Mouse (Mus musculus) E14TG2a.4 (cell line): ENCODE data around the gene Cr2.

Experiments
- CTCF ChIP-seq: conservative IDR thresholded peaks from 2 replicates; pipeline ENCODE4 v1.5.1; 2014; ENCODE audit warnings: low read length
- NANOG ChIP-seq: IDR thresholded peaks from 2 replicates; pipeline ENCODE4 v1.6.1; 2014; ENCODE audit warnings: borderline replicate concordance, low read length, mixed read lengths

DNA sequence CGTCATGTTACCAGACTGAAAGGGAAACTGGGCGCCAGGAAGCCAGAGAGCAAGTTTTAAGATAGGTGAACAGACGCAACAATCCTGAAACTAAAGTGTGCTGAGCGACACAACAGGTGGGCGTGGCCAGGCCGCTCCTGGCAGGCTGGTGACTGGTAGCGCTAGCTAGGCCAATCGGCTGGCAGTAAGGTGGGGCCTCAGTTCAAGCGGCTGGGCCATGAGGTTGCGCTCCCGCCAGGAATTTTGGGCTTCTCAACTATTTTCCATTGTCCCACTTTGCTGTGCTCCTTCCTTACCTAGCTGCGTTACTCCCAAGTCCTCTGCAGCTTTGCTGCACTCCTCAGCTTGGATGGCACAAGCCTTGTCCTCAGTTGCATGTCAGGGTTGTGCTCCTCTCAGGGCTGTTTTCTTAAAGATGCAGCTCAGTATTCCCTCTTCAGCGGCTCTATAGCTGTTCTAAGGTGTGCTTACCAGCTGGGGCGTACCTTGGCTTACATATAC is 84.2 kb downstream of the Cr2 start, which contains the start of gene Cd46:
- TF ChIP-seq CTCF = no peak
- TF ChIP-seq NANOG = no peak
